Mouse (Mus musculus) embryonic facial prominence, embryonic 12.5 days (tissue): ENCODE measurements around the gene Igtp. TPM values are rescaled to one million over a fixed set of nuclear protein-coding genes. Genes with fewer than 3 reads are reported as not detected.
A peak's percentile ranks its signal among the peaks of the same experiment; 100 is the strongest.
"Not testable (repeated sequence)": the region's sequence is repeated elsewhere in the genome, so short reads cannot be mapped to it uniquely, and the experiment has no call there.

ENCODE experiments used
- ATAC-seq: fragments of 200-750 bp; cut with Nextera tagmentation; 2 replicates; pipeline ENCODE4 v1.8.0; 2017; ENCODE audit not compliant: insufficient number of reproducible peaks, insufficient read depth, low FRiP score, low TSS enrichment
- H3K27ac ChIP-seq: fragments of 300-500 bp; sonication (generic); 2 replicates; pipeline ENCODE4 v1.5.1; 2016; ENCODE audit warnings: mild to moderate bottlenecking
- H3K27me3 ChIP-seq: fragments of 300-500 bp; sonication (generic); 2 replicates; pipeline ENCODE4 v1.6.1; 2016; ENCODE audit warnings: mild to moderate bottlenecking, moderate library complexity
- H3K36me3 ChIP-seq: fragments of 300-500 bp; sonication (generic); 2 replicates; pipeline ENCODE4 v1.6.1; 2016; ENCODE audit warnings: mild to moderate bottlenecking
- H3K4me1 ChIP-seq: fragments of 300-500 bp; sonication (generic); 2 replicates; pipeline ENCODE4 v1.6.1; 2016
- H3K4me2 ChIP-seq: fragments of 300-500 bp; sonication (generic); replicated peaks from 2 replicates; pipeline ENCODE4 v1.6.1; 2016; ENCODE audit warnings: mild to moderate bottlenecking, moderate library complexity
- H3K4me3 ChIP-seq: fragments of 300-500 bp; sonication (generic); 2 replicates; pipeline ENCODE4 v1.5.1; 2016; ENCODE audit warnings: mild to moderate bottlenecking
- H3K9ac ChIP-seq: fragments of 300-500 bp; sonication (generic); 2 replicates; pipeline ENCODE4 v1.6.1; 2016; ENCODE audit warnings: mild to moderate bottlenecking, moderate library complexity
- H3K9me3 ChIP-seq: fragments of 300-500 bp; sonication (generic); 2 replicates; pipeline ENCODE4 v1.6.1; 2016; ENCODE audit warnings: mild to moderate bottlenecking, moderate library complexity
- WGBS: fragments of 180-500 bp; shearing (Covaris S2); methylation state at CpG from one replicate; pipeline ENCODE4 v1.1.7; 2016; 5-methylcytosine and 5-hydroxymethylcytosine counted together
- polyA plus RNA-seq: library from polyadenylated mRNA; unstranded; fragments of >200 nt; fragmentation: Nextera tagmentation; extraction: Ambion mirVana; gene quantifications from 2 replicates; pipeline ENCODE4 v1.2.1, GENCODE M21; 2016

Gene Igtp
- polyA plus RNA-seq = 2.7 and 2.9 TPM in 2 replicates

DNA sequence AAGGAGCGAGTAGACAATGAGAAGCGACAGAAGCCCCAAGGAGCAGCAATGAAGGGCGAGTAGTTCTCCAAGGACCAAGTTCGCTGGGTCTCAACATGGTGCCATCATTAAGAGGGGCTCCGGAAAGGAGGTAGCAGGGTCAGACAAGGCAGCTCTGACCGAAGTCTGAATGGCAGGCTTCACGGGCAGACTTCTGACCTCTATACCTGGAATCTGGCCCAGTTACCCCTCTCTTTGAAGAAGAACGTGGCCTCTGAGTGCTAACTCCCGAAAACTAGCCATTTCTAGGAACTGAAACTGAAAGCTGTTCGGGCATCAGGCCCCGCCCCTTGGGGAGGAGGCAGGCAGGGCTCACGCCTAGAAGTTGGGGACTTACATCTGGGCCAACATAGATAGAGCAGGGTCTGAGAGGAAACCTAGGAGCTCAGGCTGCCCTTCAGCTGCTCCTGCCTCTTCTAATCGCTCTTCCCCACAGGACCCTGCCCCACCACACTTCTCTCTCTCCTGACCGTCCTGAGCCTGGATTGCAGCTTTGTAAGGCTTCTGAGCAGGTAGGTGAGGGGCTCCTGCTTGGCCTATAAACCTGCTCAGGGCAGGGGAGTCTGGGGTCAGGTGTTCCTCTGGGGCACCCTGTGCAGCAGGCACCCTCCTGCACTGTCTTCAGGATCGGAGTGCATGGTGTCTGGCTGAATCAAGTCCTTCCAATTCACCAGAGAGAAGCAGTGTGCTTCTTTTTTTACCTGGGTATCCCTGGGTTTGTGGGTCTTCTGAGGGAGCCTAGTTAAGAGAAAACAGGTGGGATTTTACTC, at the start of gene Igtp, which contains the start of gene Irgm2:
TSS of gene Igtp (plus strand) at position 328 of the 809 bp plus-strand sequence.
TSS of gene Irgm2 (plus strand) at position 390 of the 809 bp plus-strand sequence.
- not testable (repeated sequence) for H3K4me1 ChIP-seq, H3K36me3 ChIP-seq, H3K27me3 ChIP-seq, H3K27ac ChIP-seq, H3K9me3 ChIP-seq
- Histone ChIP-seq H3K4me2 (peak within 1 kb of the TSS; percentile 57), H3K9ac (0 out of 2 replicates have a peak within 1 kb of the TSS, but pooled peaks have one; percentile 49), H3K4me3 (peak within 1 kb of the TSS; percentile 46)
- WGBS = 8% methylated on average over 14 of the region's 15 CpGs
- ATAC-seq = 0 out of 2 replicates have a peak, but pooled peaks have one; percentile 59

DNA sequence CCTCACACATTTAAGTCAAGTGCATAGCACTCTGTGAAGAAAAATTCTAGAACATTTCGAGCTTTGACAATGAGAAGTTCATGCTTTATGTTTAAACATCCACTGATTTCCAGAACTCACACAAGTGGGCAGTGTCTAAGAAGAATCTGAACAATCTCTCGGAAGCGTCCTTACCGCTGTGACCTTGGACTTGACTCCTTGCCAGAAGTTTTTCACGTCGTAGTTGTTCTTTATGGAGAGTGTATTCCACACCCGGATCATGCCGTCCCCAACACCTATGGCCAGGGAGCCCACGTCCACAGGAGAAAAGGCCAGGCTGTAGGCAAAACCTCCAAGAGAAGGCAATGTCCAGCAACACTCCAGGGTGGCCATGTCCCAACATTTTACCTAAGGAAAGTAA, 43.9 kb upstream of the Igtp start:
- Histone ChIP-seq H3K36me3 (peaks cover 71% of the 10 kb centered on the region), H3K27me3 (no peaks in the 10 kb centered on the region), H3K4me3 (no peak overlapping the region), H3K4me1 (no peaks in the 10 kb centered on the region), H3K9me3 (no peaks in the 10 kb centered on the region), H3K9ac (no peak overlapping the region), H3K27ac (no peak overlapping the region), H3K4me2 (no peak overlapping the region)
- no peak for ATAC-seq
- 93% methylated on average over 9 of the region's 9 CpGs for WGBS

DNA sequence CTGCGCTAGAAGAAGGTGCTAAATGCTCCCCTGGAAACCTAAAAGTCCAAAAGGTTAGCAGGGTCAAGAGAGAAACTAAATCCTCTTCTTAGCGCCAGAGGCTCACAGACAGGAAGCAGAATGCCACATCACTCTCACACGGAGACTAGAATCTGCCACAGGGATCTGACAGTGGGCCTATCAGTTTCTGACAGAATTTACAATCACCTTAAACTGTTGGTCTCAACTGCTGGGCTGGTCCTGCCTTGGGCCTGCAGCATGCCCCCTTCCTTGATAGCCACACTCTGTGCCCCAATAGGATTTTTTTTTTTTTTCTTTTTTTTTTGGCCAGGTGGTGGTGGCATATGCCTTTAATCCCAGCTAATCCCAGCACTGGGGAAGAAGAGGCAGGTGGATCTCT, 42.5 kb upstream of the Igtp start:
- Histone ChIP-seq H3K4me2 (no peak overlapping the region), H3K4me1 (no peaks in the 10 kb centered on the region), H3K36me3 (peaks cover 71% of the 10 kb centered on the region), H3K4me3 (no peak overlapping the region), H3K27ac (no peak overlapping the region), H3K9me3 (no peaks in the 10 kb centered on the region), H3K27me3 (no peaks in the 10 kb centered on the region), H3K9ac (no peak overlapping the region)
- WGBS = 78% methylated on average over 3 of the region's 3 CpGs
- no peak for ATAC-seq

DNA sequence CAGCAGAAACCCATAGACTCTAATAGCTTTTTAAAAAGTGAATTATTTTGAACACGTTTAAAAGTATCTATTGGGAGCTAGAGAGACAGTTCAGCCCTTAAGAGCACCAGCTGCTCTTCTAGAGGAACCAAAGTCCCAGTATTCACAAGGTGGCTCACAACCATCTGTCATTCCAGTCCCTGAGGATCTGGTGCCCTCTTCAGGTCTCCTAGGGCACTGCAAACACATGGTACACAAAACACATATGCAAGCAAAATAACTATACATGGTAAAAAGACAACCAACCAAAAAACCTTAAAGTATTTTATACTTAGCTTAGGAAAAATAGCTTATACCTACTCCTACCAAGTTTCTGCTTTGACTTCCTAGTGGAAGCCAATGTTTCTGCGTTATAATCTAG, 34.3 kb upstream of the Igtp start:
- 0 out of 2 replicates have a peak, but pooled peaks cover 5% of the 10 kb centered on the region for H3K4me1 ChIP-seq
- H3K9ac ChIP-seq = no peak overlapping the region
- no peaks in the 10 kb centered on the region for H3K9me3 ChIP-seq
- no peaks in the 10 kb centered on the region for H3K27me3 ChIP-seq
- H3K36me3 ChIP-seq = peaks cover 43% of the 10 kb centered on the region
- no peak overlapping the region for H3K27ac ChIP-seq
- no peak for ATAC-seq
- no peak overlapping the region for H3K4me3 ChIP-seq
- H3K4me2 ChIP-seq = no peak overlapping the region
- WGBS = 92% methylated on average over 2 of the region's 2 CpGs

DNA sequence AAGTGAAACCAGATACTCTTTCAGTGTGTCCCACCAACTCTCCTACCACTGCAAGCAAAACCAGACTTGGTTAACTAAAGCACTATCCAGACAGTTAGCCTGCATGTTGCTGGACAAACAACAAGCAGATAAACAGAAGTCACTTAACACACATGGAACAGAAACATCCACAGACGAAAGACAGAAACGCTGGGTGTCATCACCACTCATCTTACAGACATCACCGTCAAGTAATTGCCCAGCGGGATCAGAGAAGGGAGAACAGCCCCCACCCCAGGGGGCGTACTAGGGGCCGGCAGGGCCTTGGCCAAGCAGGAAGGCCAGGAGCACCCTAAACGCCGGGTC, 31.6 kb upstream of the Igtp start:
- peaks cover 12% of the 10 kb centered on the region; the same call in 1 of the 2 replicates for H3K4me1 ChIP-seq
- WGBS = 1% methylated on average over 8 of the region's 8 CpGs
- peak overlapping the region; percentile 95 for H3K4me3 ChIP-seq
- H3K9ac ChIP-seq = peak overlapping the region; percentile 87
- no peaks in the 10 kb centered on the region for H3K9me3 ChIP-seq
- H3K4me2 ChIP-seq = peak overlapping the region; percentile 69
- no peaks in the 10 kb centered on the region for H3K27me3 ChIP-seq
- no peak; the same call in 1 of the 2 replicates for ATAC-seq
- H3K27ac ChIP-seq = peak overlapping the region; percentile 78; the same call in 1 of the 2 replicates
- H3K36me3 ChIP-seq = peaks cover 22% of the 10 kb centered on the region

DNA sequence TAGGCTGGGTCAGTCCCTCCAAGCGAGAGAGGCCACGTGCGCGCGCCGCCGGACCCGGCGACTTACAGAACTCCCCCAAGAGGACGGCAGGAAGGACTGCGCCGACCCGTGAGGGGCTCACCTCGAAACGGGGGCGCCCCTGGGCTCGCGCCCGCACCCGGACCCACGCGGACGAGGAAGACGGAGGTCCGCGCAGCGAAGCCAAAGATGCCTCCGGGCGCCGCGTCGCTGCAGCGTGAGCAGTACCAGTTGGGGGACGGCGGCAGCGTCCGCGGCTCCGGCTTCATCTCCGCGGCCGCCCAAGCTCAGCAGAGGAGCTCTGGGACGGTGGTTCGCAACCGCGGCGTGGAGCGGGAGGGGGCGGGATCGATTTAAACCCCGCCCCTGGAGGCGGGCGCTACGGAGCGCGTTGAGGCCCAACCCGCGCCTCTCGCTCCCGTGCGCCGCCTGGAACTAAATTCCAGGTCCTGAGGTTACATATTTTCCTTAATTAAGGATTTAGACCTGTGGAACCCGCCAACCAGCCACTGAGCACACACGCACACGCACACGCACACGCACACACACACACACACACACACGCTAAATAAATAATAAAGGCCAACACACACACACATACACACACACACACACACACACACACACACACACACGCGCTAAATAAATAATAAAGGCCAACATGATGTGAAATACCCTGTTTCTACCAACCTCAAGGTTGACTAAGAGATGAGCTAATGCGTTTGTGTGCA, 31.0 kb upstream of the Igtp start, which contains the start of gene Gemin5:
TSS of gene Gemin5 (minus strand) at position 373 of the 749 bp plus-strand sequence.
- Histone ChIP-seq H3K27me3 (no peaks in the 10 kb centered on the region), H3K4me3 (peak within 1 kb of the TSS; percentile 95), H3K27ac (peak within 1 kb of the TSS; percentile 78), H3K4me2 (peak within 1 kb of the TSS; percentile 69), H3K36me3 (peaks cover 20% of the 10 kb centered on the region), H3K4me1 (peaks cover 12% of the 10 kb centered on the region; the same call in 1 of the 2 replicates), H3K9me3 (no peaks in the 10 kb centered on the region), H3K9ac (peak within 1 kb of the TSS; percentile 87)
- peak; percentile 82 for ATAC-seq
- WGBS = 2% methylated on average over 62 of the region's 71 CpGs

DNA sequence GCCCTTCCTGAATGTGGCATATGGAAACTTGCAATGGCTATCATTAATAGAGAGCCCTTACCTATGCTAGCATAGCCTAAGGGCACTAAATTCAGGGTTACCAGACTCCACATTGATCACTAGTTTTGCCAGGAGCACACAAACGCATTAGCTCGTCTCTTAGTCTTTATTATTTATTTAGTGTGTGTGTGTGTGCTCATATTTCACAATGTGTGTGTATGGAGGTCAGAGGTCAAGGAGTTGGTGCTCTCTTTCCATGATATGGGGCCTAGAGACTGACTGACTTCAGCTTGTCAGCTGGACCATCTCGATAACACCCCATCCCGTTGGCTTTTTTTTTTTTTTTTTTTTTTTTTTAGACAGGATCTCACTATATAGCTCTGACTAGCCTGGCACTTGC, 29.7 kb upstream of the Igtp start:
- Histone ChIP-seq H3K9ac (no peak overlapping the region), H3K36me3 (peaks cover 32% of the 10 kb centered on the region), H3K27ac (no peak overlapping the region), H3K4me1 (peaks cover 12% of the 10 kb centered on the region; the same call in 1 of the 2 replicates), H3K27me3 (no peaks in the 10 kb centered on the region), H3K9me3 (no peaks in the 10 kb centered on the region), H3K4me2 (no peak overlapping the region), H3K4me3 (no peak overlapping the region)
- 76% methylated on average over 4 of the region's 4 CpGs for WGBS
- no peak for ATAC-seq

DNA sequence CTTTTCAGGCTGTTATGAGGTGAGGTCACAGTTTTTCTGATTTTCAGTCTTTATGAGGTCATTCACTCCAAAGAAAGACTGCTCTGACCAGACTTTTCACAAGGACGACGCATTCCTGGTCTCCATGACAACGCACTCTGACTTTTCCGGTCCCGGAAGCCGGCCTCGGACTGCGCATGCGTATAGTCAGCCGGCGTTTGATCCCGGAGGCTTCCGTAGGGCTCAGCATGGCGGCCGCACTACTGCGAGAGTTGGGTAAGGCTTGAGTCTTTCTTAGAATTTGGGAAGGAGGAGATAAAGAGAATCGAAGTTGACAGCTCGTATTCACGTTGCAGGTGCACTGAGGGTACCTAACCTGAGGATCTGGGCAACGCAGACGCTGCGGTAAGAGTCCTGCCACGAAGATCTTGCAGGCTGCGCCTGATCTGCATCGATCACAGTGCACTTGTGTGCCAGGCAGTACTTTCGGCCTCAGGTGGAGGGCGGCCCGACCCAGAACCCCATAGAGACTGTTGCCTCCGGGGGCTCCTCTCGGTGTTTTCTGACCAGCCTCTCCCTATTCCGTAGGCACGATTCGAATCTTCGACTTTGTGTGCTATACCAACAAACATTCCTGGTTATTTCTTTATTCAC, 27.8 kb upstream of the Igtp start, which contains the start of gene Mrpl22:
TSS of gene Mrpl22 (plus strand) at position 203 of the 633 bp plus-strand sequence.
- peak within 1 kb of the TSS; percentile 79 for H3K4me2 ChIP-seq
- under 1% methylated on average over 34 of the region's 34 CpGs for WGBS
- no peaks in the 10 kb centered on the region for H3K9me3 ChIP-seq
- peak within 1 kb of the TSS; percentile 58 for H3K4me3 ChIP-seq
- no peak for ATAC-seq
- H3K27me3 ChIP-seq = no peaks in the 10 kb centered on the region
- H3K36me3 ChIP-seq = peaks cover 32% of the 10 kb centered on the region
- peak within 1 kb of the TSS; percentile 57 for H3K9ac ChIP-seq
- peaks cover 12% of the 10 kb centered on the region; the same call in 1 of the 2 replicates for H3K4me1 ChIP-seq
- 0 out of 2 replicates have a peak within 1 kb of the TSS, but pooled peaks have one; percentile 2 for H3K27ac ChIP-seq

DNA sequence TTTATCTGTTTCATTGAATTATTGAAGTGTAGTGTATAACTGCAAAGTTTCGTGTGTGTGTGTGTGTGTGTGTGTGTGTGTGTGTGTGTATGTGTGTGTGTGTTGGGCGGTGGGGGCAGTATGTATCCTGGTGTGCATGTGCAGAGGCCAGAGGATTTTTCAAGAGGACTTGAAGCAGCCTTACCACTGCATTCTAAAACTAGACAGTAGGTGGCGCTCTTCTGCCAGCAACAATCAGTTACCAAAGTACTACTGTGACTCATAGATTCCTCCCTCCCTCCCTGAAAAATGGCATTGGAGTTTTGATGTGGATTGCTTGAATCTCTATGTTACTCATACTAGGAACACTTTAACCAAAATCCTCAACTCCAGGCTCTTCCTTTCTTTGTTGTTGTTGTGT, 19.8 kb upstream of the Igtp start:
- Histone ChIP-seq H3K27ac (no peak overlapping the region), H3K4me3 (no peak overlapping the region), H3K27me3 (no peaks in the 10 kb centered on the region), H3K4me1 (no peaks in the 10 kb centered on the region), H3K9ac (no peak overlapping the region), H3K36me3 (peaks cover 45% of the 10 kb centered on the region), H3K9me3 (no peaks in the 10 kb centered on the region), H3K4me2 (no peak overlapping the region)
- no peak for ATAC-seq
- WGBS = 21% methylated on average over 3 of the region's 3 CpGs

DNA sequence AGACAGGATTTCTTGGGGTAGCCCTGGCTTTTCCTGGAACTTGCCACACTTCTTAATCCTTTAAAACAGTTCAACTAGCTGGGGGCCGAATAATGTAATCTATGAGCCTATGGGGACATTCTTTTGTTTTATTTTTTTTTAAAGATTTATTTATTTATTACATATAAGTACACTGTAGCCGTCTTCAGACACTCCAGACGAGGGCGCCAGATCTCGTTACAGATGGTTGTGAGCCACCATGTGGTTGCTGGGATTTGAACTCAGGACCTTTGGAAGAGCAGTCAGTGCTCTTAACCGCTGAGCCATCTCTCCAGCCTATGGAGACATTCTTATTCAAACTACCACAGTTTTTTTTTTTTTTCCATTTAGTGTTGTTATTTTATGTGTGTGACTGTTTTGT, 19.4 kb upstream of the Igtp start:
- not testable (repeated sequence) for H3K4me1 ChIP-seq, ATAC-seq, H3K4me2 ChIP-seq, H3K4me3 ChIP-seq, H3K27ac ChIP-seq, H3K9ac ChIP-seq, H3K27me3 ChIP-seq, H3K9me3 ChIP-seq
- H3K36me3 ChIP-seq = peaks cover 45% of the 10 kb centered on the region
- WGBS = 89% methylated on average over 6 of the region's 6 CpGs

DNA sequence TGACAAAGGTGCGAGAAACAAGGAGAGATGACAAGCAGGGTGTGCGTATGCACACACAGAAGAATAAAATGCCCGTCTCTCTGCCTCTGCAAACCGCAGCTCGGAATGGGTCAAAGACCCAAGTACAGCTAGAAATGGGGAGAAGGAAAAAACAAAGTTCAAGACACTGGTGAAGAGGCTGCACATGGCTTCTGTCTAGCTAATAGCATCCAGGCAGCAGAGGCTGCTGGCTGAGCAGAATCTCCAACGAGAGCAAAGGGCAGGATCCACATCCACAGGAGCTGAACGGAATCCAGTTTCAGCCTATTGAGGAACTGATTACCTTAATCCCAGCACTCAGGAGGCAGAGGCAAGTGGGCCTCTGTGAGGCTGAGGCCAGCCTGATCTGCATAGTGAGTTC, 18.6 kb upstream of the Igtp start:
- H3K4me3 ChIP-seq = no peak overlapping the region
- no peak overlapping the region for H3K27ac ChIP-seq
- no peak overlapping the region for H3K9ac ChIP-seq
- H3K4me2 ChIP-seq = no peak overlapping the region
- no peak for ATAC-seq
- 88% methylated on average over 7 of the region's 7 CpGs for WGBS
- peaks cover 37% of the 10 kb centered on the region for H3K36me3 ChIP-seq
- H3K4me1 ChIP-seq = no peaks in the 10 kb centered on the region
- no peaks in the 10 kb centered on the region for H3K27me3 ChIP-seq
- H3K9me3 ChIP-seq = no peaks in the 10 kb centered on the region
